Mouse (Mus musculus) testis, adult 2 months (tissue): ENCODE results near the gene Il17rb.
A peak's percentile ranks its signal among the peaks of the same experiment; 100 is the strongest.

ENCODE experiments used
- CTCF ChIP-seq: fragments of 200-500 bp; IDR thresholded peaks from 2 replicates; pipeline ENCODE4 v1.5.1; 2012; ENCODE audit warnings: low read depth, mild to moderate bottlenecking, inconsistent platforms, low read length, moderate library complexity; ENCODE audit not compliant: control insufficient read depth, insufficient read depth, insufficient replicate concordance
- POLR2A ChIP-seq: fragments of 200-500 bp; IDR thresholded peaks from 2 replicates; pipeline ENCODE4 v1.6.1; 2012; ENCODE audit warnings: low read depth, mild to moderate bottlenecking, inconsistent platforms, low read length, moderate library complexity; ENCODE audit not compliant: control insufficient read depth

DNA sequence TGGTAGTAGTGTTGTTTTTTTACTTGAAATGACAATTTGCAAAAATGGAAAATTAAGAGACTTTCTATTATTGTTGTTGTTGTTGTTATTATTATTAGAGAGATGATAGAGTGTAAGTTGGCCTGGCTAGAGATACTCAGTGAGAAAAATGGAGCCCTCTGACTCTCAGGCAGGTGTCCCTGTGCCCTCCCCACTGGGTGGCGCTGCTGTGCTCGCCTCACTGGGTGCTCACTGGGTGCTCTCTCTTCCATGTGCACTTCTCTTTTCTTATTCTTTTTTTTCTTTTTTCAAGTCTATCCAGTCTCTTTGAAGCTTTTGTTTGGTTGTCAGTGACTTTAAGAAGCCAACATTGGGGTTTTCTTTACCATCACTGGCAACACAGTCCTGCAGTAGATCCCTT lies 18.7 kb upstream of the Il17rb start:
- peak; percentile 45; the same call in 1 of the 2 replicates for TF ChIP-seq CTCF
- no peak for TF ChIP-seq POLR2A
